Mouse (Mus musculus) spleen, postnatal 4 days (tissue): ENCODE data around the gene Acod1.

Experiments used
- DNase-seq, 2 experiments: peaks; one replicate each; pipeline ENCODE4 v3.0.0; 2022; ENCODE audit warnings: low spot score in 2 of 2

Gene Acod1

GRCm38 (mm10) chr14:103072731-103073130, 26.0 kb downstream of the Acod1 start:
- peak in 1 of 2 experiments; percentile 54 for DNase-seq

GRCm38 (mm10) chr14:103073825-103074224, 27.0 kb downstream of the Acod1 start:
- no peak for DNase-seq

- no peak for DNase-seq
Observed at GRCm38 (mm10) chr14:103075166-103075565, 28.4 kb downstream of the Acod1 start.

- peak in 1 of 2 experiments; percentile 41 for DNase-seq
Observed at GRCm38 (mm10) chr14:103077272-103078005, 30.7 kb downstream of the Acod1 start.

GRCm38 (mm10) chr14:103078006-103078912, 31.5 kb downstream of the Acod1 start:
- DNase-seq, result peak in 1 of 2 experiments; percentile 42

GRCm38 (mm10) chr14:103079209-103079977, 32.6 kb downstream of the Acod1 start:
- DNase-seq, result peak in 1 of 2 experiments; percentile 47

- no peak for DNase-seq
Observed at GRCm38 (mm10) chr14:103085840-103086533, 39.2 kb downstream of the Acod1 start.

GRCm38 (mm10) chr14:103086671-103087324, 40.0 kb downstream of the Acod1 start:
- DNase-seq, result no peak

GRCm38 (mm10) chr14:103087846-103088245, 41.1 kb downstream of the Acod1 start:
- DNase-seq, result no peak

GRCm38 (mm10) chr14:103088624-103089023, 41.8 kb downstream of the Acod1 start:
- DNase-seq, result peak in 1 of 2 experiments; percentile 55

- no peak for DNase-seq
Observed at GRCm38 (mm10) chr14:103093236-103093635, 46.5 kb downstream of the Acod1 start.

- no peak for DNase-seq
Observed at GRCm38 (mm10) chr14:103093670-103094069, 46.9 kb downstream of the Acod1 start.

GRCm38 (mm10) chr14:103095036-103095435, 48.3 kb downstream of the Acod1 start:
- DNase-seq, result no peak

- DNase-seq, result no peak
Observed at GRCm38 (mm10) chr14:103095826-103096225, 49.0 kb downstream of the Acod1 start.

GRCm38 (mm10) chr14:103096621-103097020, 49.8 kb downstream of the Acod1 start:
- no peak for DNase-seq

GRCm38 (mm10) chr14:103098213-103098586, 51.4 kb downstream of the Acod1 start:
- no peak for DNase-seq

- DNase-seq, result peak; percentile 88 to 95
Observed at GRCm38 (mm10) chr14:103098587-103099235, 51.9 kb downstream of the Acod1 start.

- DNase-seq, result peak; percentile 85 to 92
Observed at GRCm38 (mm10) chr14:103099238-103099933, 52.6 kb downstream of the Acod1 start, which contains the start of gene Fbxl3. Fbxl3 (minus strand) TSS chr14:103099566.

GRCm38 (mm10) chr14:103100296-103100695, 53.5 kb downstream of the Acod1 start:
- no peak for DNase-seq
